Mouse (Mus musculus): ENCODE results near the gene 1700015G11Rik. TPM values are rescaled to one million over a fixed set of nuclear protein-coding genes. Genes with fewer than 3 reads are reported as not detected.

Gene 1700015G11Rik
- polyA plus RNA-seq (2012; fragmentation: generic; extraction: Trizol) = not detected

GRCm38 (mm10) chr7:52015628-52016027 lies at the start of gene 1700015G11Rik:
1700015G11Rik (minus strand) TSS chr7:52015728.

DNA sequence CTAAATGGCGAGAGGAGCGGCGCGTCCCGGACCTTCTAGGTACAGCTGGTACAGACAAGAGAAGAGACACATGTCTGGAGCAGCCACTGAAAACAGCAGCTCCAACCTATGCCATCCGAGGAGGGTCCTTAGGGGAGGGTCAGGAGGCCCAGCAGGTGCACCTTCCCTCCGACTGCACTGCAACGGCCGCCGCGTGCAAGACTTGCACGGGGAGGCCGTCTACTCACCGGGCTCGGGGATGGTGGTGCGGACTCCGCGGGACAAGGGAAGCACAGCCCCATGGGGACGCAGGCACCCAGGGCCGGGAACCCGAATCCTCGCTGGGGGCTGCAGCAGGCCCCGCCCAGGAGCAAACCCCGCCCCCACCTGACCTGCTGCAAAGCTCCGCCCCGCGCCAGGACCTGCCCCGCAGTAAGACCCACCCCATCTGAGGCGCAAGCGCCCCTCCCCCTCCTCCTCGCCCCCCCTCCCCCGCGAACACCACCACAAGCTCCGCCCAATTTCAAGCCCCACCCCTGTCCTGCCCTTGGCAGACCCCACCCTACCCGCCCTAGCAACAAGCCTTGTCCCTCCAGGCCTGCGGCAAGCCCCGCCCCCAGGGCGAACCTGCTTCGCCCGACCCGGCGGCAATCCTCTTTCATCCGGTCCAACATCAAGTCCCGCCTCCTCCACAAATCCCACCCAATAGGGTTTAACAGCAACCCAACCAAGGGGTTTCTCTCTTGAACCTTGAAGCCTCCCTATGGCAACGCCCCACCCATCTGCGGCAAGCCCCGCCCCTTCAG lies 9.8 kb downstream of the 1700015G11Rik start, which contains the start of gene Svip:
Gene Svip, minus strand, starts transcription at position 508 of the 785 bp plus-strand sequence.

Other genes starting within 250 kb of the 1700015G11Rik start
- 10 to 100 TPM in 1 of 2 experiments, 1 to 10 TPM in 1; 1.1 to 10.7 TPM for gene Gas2, start 153.7 kb downstream of the 1700015G11Rik start, polyA plus RNA-seq (2012; fragmentation: generic; extraction: Trizol)
- gene Fancf, start 153.5 kb downstream of the 1700015G11Rik start, polyA plus RNA-seq (2012; fragmentation: generic; extraction: Trizol) = 1 to 10 TPM; 4.3 to 5.0 TPM
- gene Svip, start 9.7 kb downstream of the 1700015G11Rik start, polyA plus RNA-seq (2012; fragmentation: generic; extraction: Trizol) = not detected

Measured in C3H10T1/2 (cell line).